Mouse (Mus musculus): ENCODE measurements at regions not wholly inside any gene's neighbourhood (a gene's known extent, or its start where the extent isn't known, plus 50 kb on each side); places are given as distances from the start of the nearest gene placed in this dataset.

DNA sequence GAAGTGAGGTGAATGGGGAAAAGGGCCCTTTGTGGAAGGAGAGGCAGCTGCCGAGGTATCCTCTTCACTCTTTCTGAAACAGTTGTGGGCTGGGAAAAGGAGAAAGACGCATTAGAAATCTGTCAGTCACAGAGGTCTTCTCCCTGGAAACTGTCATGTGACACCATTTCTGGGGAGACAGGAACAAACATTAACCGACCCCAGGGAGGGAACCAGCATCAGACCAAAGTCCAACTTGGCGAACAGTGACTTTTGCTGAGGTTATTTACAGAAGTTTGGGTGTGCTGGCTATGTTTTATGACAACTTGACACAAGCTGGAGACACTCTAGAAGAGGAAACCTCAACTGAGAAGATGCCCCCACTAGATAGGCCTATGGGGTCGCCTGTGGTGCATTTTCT lies 506.9 kb downstream of the Tshz3 start:
- ATAC-seq (ENCODE audit: low read depth), result no peak
- Histone ChIP-seq H3K27me3 (ENCODE audit: control insufficient read depth, insufficient read depth, low read length) (no peaks in the 10 kb centered on the region), H3K4me3 (ENCODE audit: low read depth, low read length) (no peak overlapping the region)

GRCm38 (mm10) chr7:37208305-37208704 lies 510.4 kb downstream of the Tshz3 start:
- Histone ChIP-seq H3K4me2 (ENCODE audit: low read depth, low read length) (no peak overlapping the region), H3K9ac (replicated peaks; ENCODE audit: low read depth, low read length) (no peak overlapping the region), H3K4me3 (ENCODE audit: low read depth, low read length) (no peak overlapping the region), H3K4me1 (ENCODE audit: control insufficient read depth, insufficient read depth, low read length) (no peaks in the 10 kb centered on the region), H3K27ac (ENCODE audit: low read depth, low read length) (no peak overlapping the region), H3K36me3 (ENCODE audit: control insufficient read depth, insufficient read depth, low read length) (no peaks in the 10 kb centered on the region), H3K27me3 (ENCODE audit: control insufficient read depth, insufficient read depth, low read length) (no peaks in the 10 kb centered on the region), H3K9me3 (ENCODE audit: control insufficient read depth, low read length) (no peaks in the 10 kb centered on the region)
- no peak for ATAC-seq (ENCODE audit: low read depth)
- 91% methylated on average over 7 of the region's 7 CpGs for WGBS

More for the DNA sequence above, 506.9 kb downstream of the Tshz3 start:
- Histone ChIP-seq H3K27ac (ENCODE audit: low read depth, low read length) (no peak overlapping the region), H3K9ac (replicated peaks; ENCODE audit: low read depth, low read length) (no peak overlapping the region), H3K9me3 (ENCODE audit: control insufficient read depth, low read length) (no peaks in the 10 kb centered on the region), H3K4me2 (ENCODE audit: low read depth, low read length) (no peak overlapping the region), H3K4me1 (ENCODE audit: control insufficient read depth, insufficient read depth, low read length) (no peaks in the 10 kb centered on the region), H3K36me3 (ENCODE audit: control insufficient read depth, insufficient read depth, low read length) (no peaks in the 10 kb centered on the region)
- 80% methylated on average over 5 of the region's 5 CpGs for WGBS

- no peaks in the 10 kb centered on the region for H3K36me3 ChIP-seq (ENCODE audit: control insufficient read depth, insufficient read depth, low read length)
- no peak for ATAC-seq (ENCODE audit: low read depth)
- H3K27ac ChIP-seq (ENCODE audit: low read depth, low read length), result no peak overlapping the region
- WGBS, result 29% methylated on average over 3 of the region's 3 CpGs
- H3K9me3 ChIP-seq (ENCODE audit: control insufficient read depth, low read length), result no peaks in the 10 kb centered on the region
- H3K4me1 ChIP-seq (ENCODE audit: control insufficient read depth, insufficient read depth, low read length), result 0 out of 2 replicates have a peak, but pooled peaks cover 6% of the 10 kb centered on the region
- H3K4me2 ChIP-seq (ENCODE audit: low read depth, low read length), result no peak overlapping the region
- no peak overlapping the region for H3K4me3 ChIP-seq (ENCODE audit: low read depth, low read length)
- H3K27me3 ChIP-seq (ENCODE audit: control insufficient read depth, insufficient read depth, low read length), result no peaks in the 10 kb centered on the region
- H3K9ac ChIP-seq (replicated peaks; ENCODE audit: low read depth, low read length), result no peak overlapping the region
Measured at GRCm38 (mm10) chr7:37213751-37214181, 515.8 kb downstream of the Tshz3 start.

- ATAC-seq (ENCODE audit: low read depth), result no peak
- 90% methylated on average over 6 of the region's 6 CpGs for WGBS
- Histone ChIP-seq H3K9ac (replicated peaks; ENCODE audit: low read depth, low read length) (no peak overlapping the region), H3K4me3 (ENCODE audit: low read depth, low read length) (no peak overlapping the region), H3K4me1 (ENCODE audit: control insufficient read depth, insufficient read depth, low read length) (0 out of 2 replicates have a peak, but pooled peaks cover 6% of the 10 kb centered on the region), H3K27ac (ENCODE audit: low read depth, low read length) (no peak overlapping the region), H3K4me2 (ENCODE audit: low read depth, low read length) (no peak overlapping the region), H3K9me3 (ENCODE audit: control insufficient read depth, low read length) (no peaks in the 10 kb centered on the region), H3K27me3 (ENCODE audit: control insufficient read depth, insufficient read depth, low read length) (no peaks in the 10 kb centered on the region), H3K36me3 (ENCODE audit: control insufficient read depth, insufficient read depth, low read length) (no peaks in the 10 kb centered on the region)
Measured at GRCm38 (mm10) chr7:37215498-37215897, 517.6 kb downstream of the Tshz3 start.

- H3K27me3 ChIP-seq (ENCODE audit: control insufficient read depth, insufficient read depth, low read length), result no peaks in the 10 kb centered on the region
- H3K9ac ChIP-seq (replicated peaks; ENCODE audit: low read depth, low read length), result no peak overlapping the region
- no peak overlapping the region for H3K4me3 ChIP-seq (ENCODE audit: low read depth, low read length)
- H3K9me3 ChIP-seq (ENCODE audit: control insufficient read depth, low read length), result no peaks in the 10 kb centered on the region
- no peaks in the 10 kb centered on the region for H3K36me3 ChIP-seq (ENCODE audit: control insufficient read depth, insufficient read depth, low read length)
- ATAC-seq (ENCODE audit: low read depth), result no peak
- H3K4me2 ChIP-seq (ENCODE audit: low read depth, low read length), result no peak overlapping the region
- no peak overlapping the region for H3K27ac ChIP-seq (ENCODE audit: low read depth, low read length)
- H3K4me1 ChIP-seq (ENCODE audit: control insufficient read depth, insufficient read depth, low read length), result no peaks in the 10 kb centered on the region
- WGBS, result 96% methylated on average over 5 of the region's 5 CpGs
Measured at GRCm38 (mm10) chr7:37220476-37220875, 522.6 kb downstream of the Tshz3 start.

DNA sequence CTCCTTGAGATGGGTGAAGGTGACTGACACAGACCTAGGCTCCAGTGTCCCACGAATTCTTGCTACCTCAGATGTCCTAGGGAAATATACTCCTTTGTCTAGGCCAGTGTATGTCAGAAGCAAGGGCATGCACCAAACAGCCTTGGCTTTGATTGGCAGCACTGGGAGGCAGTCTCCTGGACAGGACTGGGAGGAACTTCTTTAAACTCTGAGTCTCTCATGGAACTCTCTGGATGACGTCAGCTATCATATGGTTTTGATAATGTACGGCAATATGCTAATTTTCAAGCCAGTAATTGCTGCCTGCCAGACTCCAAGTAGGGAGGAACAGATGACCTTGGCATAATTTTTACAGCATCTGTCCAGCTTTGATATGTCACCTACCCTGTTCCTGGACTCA lies 528.5 kb downstream of the Tshz3 start:
- no peak for ATAC-seq (ENCODE audit: low read depth)

GRCm38 (mm10) chr7:37230641-37231347 lies 532.9 kb downstream of the Tshz3 start:
- Histone ChIP-seq H3K4me1 (ENCODE audit: control insufficient read depth, insufficient read depth, low read length) (no peaks in the 10 kb centered on the region), H3K36me3 (ENCODE audit: control insufficient read depth, insufficient read depth, low read length) (no peaks in the 10 kb centered on the region), H3K4me3 (ENCODE audit: low read depth, low read length) (no peak overlapping the region), H3K9ac (replicated peaks; ENCODE audit: low read depth, low read length) (no peak overlapping the region), H3K27me3 (ENCODE audit: control insufficient read depth, insufficient read depth, low read length) (no peaks in the 10 kb centered on the region), H3K4me2 (ENCODE audit: low read depth, low read length) (no peak overlapping the region), H3K9me3 (ENCODE audit: control insufficient read depth, low read length) (no peaks in the 10 kb centered on the region), H3K27ac (ENCODE audit: low read depth, low read length) (no peak overlapping the region)
- 91% methylated on average over 6 of the region's 6 CpGs for WGBS
- ATAC-seq (ENCODE audit: low read depth), result no peak

More for the DNA sequence above, 528.5 kb downstream of the Tshz3 start:
- Histone ChIP-seq H3K9me3 (ENCODE audit: control insufficient read depth, low read length) (no peaks in the 10 kb centered on the region), H3K27me3 (ENCODE audit: control insufficient read depth, insufficient read depth, low read length) (no peaks in the 10 kb centered on the region), H3K27ac (ENCODE audit: low read depth, low read length) (no peak overlapping the region), H3K9ac (replicated peaks; ENCODE audit: low read depth, low read length) (no peak overlapping the region), H3K4me2 (ENCODE audit: low read depth, low read length) (no peak overlapping the region), H3K4me1 (ENCODE audit: control insufficient read depth, insufficient read depth, low read length) (no peaks in the 10 kb centered on the region), H3K36me3 (ENCODE audit: control insufficient read depth, insufficient read depth, low read length) (no peaks in the 10 kb centered on the region), H3K4me3 (ENCODE audit: low read depth, low read length) (no peak overlapping the region)
- 65% methylated on average over 3 of the region's 3 CpGs for WGBS

DNA sequence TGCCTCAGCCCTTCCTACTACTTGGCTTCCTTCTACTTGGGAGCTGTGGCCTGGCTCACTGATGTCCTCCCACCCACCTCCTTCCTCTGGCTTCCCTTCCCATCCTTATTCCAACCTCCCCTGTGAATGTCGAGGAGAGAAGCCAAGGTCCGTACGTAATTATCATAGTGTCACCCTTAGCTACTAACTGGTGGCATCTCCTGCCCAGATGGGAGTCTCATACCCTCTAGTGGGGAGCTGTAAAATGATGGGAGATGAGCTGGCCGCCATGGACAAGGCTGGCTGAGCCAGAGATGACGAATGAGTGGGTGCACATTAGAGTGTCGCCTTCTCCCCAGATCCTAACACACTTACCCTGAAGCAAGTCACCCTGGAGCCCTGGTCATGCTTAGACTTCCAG lies 532.6 kb downstream of the Zfp536 start:
- 75% methylated on average over 6 of the region's 6 CpGs for WGBS
- H3K4me3 ChIP-seq (ENCODE audit: low read depth, low read length), result no peak overlapping the region
- no peak overlapping the region for H3K9ac ChIP-seq (replicated peaks; ENCODE audit: low read depth, low read length)
- no peaks in the 10 kb centered on the region for H3K4me1 ChIP-seq (ENCODE audit: control insufficient read depth, insufficient read depth, low read length)
- no peaks in the 10 kb centered on the region for H3K27me3 ChIP-seq (ENCODE audit: control insufficient read depth, insufficient read depth, low read length)
- no peaks in the 10 kb centered on the region for H3K36me3 ChIP-seq (ENCODE audit: control insufficient read depth, insufficient read depth, low read length)
- H3K27ac ChIP-seq (ENCODE audit: low read depth, low read length), result no peak overlapping the region
- no peaks in the 10 kb centered on the region for H3K9me3 ChIP-seq (ENCODE audit: control insufficient read depth, low read length)
- no peak for ATAC-seq (ENCODE audit: low read depth)
- no peak overlapping the region for H3K4me2 ChIP-seq (ENCODE audit: low read depth, low read length)

GRCm38 (mm10) chr7:37241781-37242180 lies 531.7 kb downstream of the Zfp536 start:
- 21% methylated on average over 7 of the region's 7 CpGs for WGBS
- no peaks in the 10 kb centered on the region for H3K9me3 ChIP-seq (ENCODE audit: control insufficient read depth, low read length)
- H3K27me3 ChIP-seq (ENCODE audit: control insufficient read depth, insufficient read depth, low read length), result no peaks in the 10 kb centered on the region
- no peaks in the 10 kb centered on the region for H3K4me1 ChIP-seq (ENCODE audit: control insufficient read depth, insufficient read depth, low read length)
- H3K9ac ChIP-seq (replicated peaks; ENCODE audit: low read depth, low read length), result no peak overlapping the region
- ATAC-seq (ENCODE audit: low read depth), result no peak
- H3K27ac ChIP-seq (ENCODE audit: low read depth, low read length), result no peak overlapping the region
- no peaks in the 10 kb centered on the region for H3K36me3 ChIP-seq (ENCODE audit: control insufficient read depth, insufficient read depth, low read length)
- no peak overlapping the region for H3K4me2 ChIP-seq (ENCODE audit: low read depth, low read length)
- H3K4me3 ChIP-seq (ENCODE audit: low read depth, low read length), result no peak overlapping the region

Data from neural tube, embryonic 14.5 days (tissue).